Mouse (Mus musculus): ENCODE measurements around the gene Olfr1137.

DNA sequence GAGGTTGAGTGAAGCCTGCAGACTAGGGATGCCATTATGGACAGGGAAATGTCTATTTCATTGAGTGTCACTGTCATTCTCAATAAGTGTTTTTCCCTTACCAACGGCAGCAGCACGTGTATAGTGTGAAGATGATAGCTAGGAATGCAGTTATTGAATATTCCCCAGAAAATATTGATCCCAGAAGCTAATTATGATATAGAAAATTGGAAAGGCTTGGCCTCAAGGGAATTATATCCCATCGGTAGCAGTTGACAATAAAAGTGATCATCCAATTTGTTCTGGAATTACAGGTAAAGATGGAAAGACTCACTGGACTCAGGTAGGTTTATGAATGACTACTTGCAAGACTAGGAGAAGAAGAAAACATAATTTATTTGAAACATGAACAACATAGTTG is 30.5 kb upstream of the Olfr1137 start, which contains the start of gene Olfr1140:
- TF ChIP-seq MYOD1 (IDR thresholded peaks at IDR 0.05; ENCODE audit: control insufficient read depth in 1 of 3, insufficient read length in 2 of 3, low read depth in 2 of 3): no peak
- TF ChIP-seq POLR2A (IDR thresholded peaks at IDR 0.05; ENCODE audit: insufficient read length, low read depth): no peak
- no peak for TF ChIP-seq MAX (IDR thresholded peaks at IDR 0.05; ENCODE audit: low read depth)
- TF ChIP-seq E2F4 (IDR thresholded peaks at IDR 0.05; ENCODE audit: insufficient read depth): no peak
- no peak for TF ChIP-seq TCF3 (IDR thresholded peaks at IDR 0.05; ENCODE audit: insufficient read length, low read depth)

Measured in myocyte (in vitro differentiated cells).